Mouse (Mus musculus): ENCODE data around the gene Sirpa.

DNA sequence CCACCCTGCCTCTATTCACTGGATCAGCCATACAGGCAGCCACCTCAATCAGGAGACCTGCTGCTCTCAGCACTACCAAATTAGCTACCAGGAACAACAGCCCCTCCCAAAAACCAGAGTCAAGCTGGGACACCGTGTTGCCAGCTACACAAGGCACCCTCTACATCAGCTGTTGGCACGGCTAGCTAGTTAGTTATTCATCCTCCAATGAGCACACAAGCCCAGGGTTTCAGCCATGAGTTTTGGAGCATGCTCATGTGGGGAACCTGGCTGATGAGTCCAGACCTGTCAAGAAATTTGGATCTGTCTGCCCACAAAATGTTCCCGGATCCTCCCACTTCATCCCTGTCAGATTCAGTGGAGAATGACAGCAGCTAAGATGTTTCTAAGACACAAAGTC lies 30.8 kb upstream of the Sirpa start:
- TF ChIP-seq CTCF (IDR thresholded peaks at IDR 0.05) (no peak), POLR2A (IDR thresholded peaks at IDR 0.05; ENCODE audit: insufficient read depth, low read depth, low read length) (no peak)

Data from heart, adult 2 months (tissue).